Comparison of ENCODE assay signal across 8 mouse cellular contexts in the genomic region with DNA sequence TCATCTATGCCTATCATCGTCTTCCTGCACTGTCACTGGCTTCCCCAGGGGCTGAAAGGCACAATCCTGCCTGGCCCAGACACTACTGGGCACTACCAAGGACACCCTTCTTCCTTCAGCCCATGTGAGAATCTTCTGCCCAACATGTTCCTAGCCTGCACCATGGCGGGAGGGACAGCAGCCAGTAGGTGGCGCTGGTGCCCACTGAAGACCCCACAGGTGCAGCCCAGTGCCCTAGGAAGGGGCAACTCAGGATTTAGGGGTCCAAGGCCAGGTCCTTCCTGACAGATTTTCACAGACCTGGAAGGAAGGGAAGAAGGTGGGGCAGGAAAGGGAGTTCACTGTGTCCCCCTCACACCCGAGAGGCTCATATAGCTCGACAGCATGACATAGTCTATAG. TPM values are rescaled to one million over a fixed set of nuclear protein-coding genes. Genes with fewer than 3 reads are reported as not detected.
A peak's percentile ranks its signal among the peaks of the same experiment; 100 is the strongest.
DNase-seq lines count a peak whose midpoint lies in the region; ATAC-seq and TF ChIP-seq lines count a peak whose summit lies in the region.

No protein-coding gene starts in this region.

- peak; percentile 36; the same call in 1 of the 2 replicates for ATAC-seq in erythroid progenitor cell, adult 5-6 weeks (replicated peaks; ENCODE audit: low FRiP score, poor library complexity, severe bottlenecking)

- no peaks in the 10 kb centered on the region for H3K4me1 ChIP-seq in testis, adult 2 months (ENCODE audit: control insufficient read depth, insufficient read depth, low read length)

- H3K4me3 ChIP-seq in testis, adult 2 months (ENCODE audit: control insufficient read depth, low read depth, low read length) = no peak overlapping the region

- no peaks in the 10 kb centered on the region for H3K27me3 ChIP-seq in testis, adult 2 months (ENCODE audit: control insufficient read depth, insufficient read depth, low read length)

- no peaks in the 10 kb centered on the region for H3K36me3 ChIP-seq in testis, adult 2 months (ENCODE audit: control insufficient read depth, insufficient read depth, low read length)

- peak; percentile 58 for DNase-seq in gastrocnemius, postnatal 10 days
- DNase-seq in gastrocnemius, postnatal 25 days = no peak
- peak; percentile 49 for DNase-seq in right cerebral cortex, postnatal 4 days
- no peak for DNase-seq in right cerebral cortex, postnatal 36 days (ENCODE audit: low spot score in 2 of 2)
- DNase-seq in lung, postnatal 36 days = peak; percentile 65
- no peak for DNase-seq in layer of hippocampus, adult 9-10 months (ENCODE audit: low spot score)

- TF ChIP-seq POLR2A in testis, adult 2 months (IDR thresholded peaks at IDR 0.05; ENCODE audit: control insufficient read depth, low read depth, low read length) = no peak

- TF ChIP-seq CTCF in testis, adult 2 months (IDR thresholded peaks at IDR 0.05; ENCODE audit: control insufficient read depth, insufficient read depth, insufficient replicate concordance, low read depth, low read length) = peak; percentile 82

- no peak overlapping the region for H3K27ac ChIP-seq in testis, adult 2 months (ENCODE audit: control insufficient read depth, insufficient read depth, low read depth, low read length)

RNA-seq across cellular contexts. Expression of gene Cd82, which starts 47.7 kb away (rescaled TPM):
- 10 to 100 TPM; 36.7 to 43.8 TPM for total RNA-seq in gastrocnemius, postnatal 10 days (2021)
- total RNA-seq in gastrocnemius, postnatal 25 days (2021) = 10 to 100 TPM in 1 of 2 experiments, 1 to 10 TPM in 1; 9.1 to 12.0 TPM
- 310 and 373 TPM in 2 replicates for total RNA-seq in erythroid progenitor cell, adult 5-6 weeks (2015; ENCODE audit: low replicate concordance)
- total RNA-seq in erythroid progenitor cell, adult 5-6 weeks (2017; ENCODE audit: low replicate concordance) = 342 and 415 TPM in 2 replicates
- 29.9 and 31.7 TPM in 2 replicates for polyA plus RNA-seq in testis, adult 2 months (2012; rRNA removed)

Comparison
In these comparisons a context has a peak if more than half of its experiments do, and no peak if none do; other contexts are left out.
1. DNase-seq: peak in gastrocnemius, postnatal 10 days (single experiment), right cerebral cortex, postnatal 4 days (single experiment) and lung, postnatal 36 days (single experiment); none in gastrocnemius, postnatal 25 days (single experiment), right cerebral cortex, postnatal 36 days (0 of 2) and layer of hippocampus, adult 9-10 months (single experiment).
2. RNA of gene Cd82, which starts 47.7 kb away (total RNA-seq): 310 to 415 TPM in erythroid progenitor cell, adult 5-6 weeks; 36.7 to 43.8 TPM in gastrocnemius, postnatal 10 days and 9.1 to 12.0 TPM in gastrocnemius, postnatal 25 days; every median in the first group is over 4 times any median in the second.